ENCODE assay signal across 8 mouse cellular contexts in genomic region chr17:17178757-17179413, GRCm38 (mm10). TPM values are rescaled to one million over a fixed set of nuclear protein-coding genes. Genes with fewer than 3 reads are reported as not detected.
A peak's percentile ranks its signal among the peaks of the same experiment; 100 is the strongest.
DNase-seq lines count a peak whose midpoint lies in the region; ATAC-seq and TF ChIP-seq lines count a peak whose summit lies in the region.
"Not testable (repeated sequence)": the region's sequence is repeated elsewhere in the genome, so short reads cannot be mapped to it uniquely, and the experiment has no call there.

No protein-coding gene starts in this region.

- H3K27me3 ChIP-seq in G1E (ENCODE audit: insufficient read depth, low read length); forebrain, embryonic 11.5 days (ENCODE audit: control insufficient read depth, insufficient read depth, low read length); heart, embryonic 13.5 days (replicated peaks); hindbrain, embryonic 16.5 days (replicated peaks; ENCODE audit: control insufficient read depth, insufficient read depth, low read length); limb, embryonic 11.5 days (ENCODE audit: control insufficient read depth, insufficient read depth, low read length); liver, postnatal 0 days (ENCODE audit: insufficient read depth, low read length); midbrain, embryonic 14.5 days (ENCODE audit: control insufficient read depth, insufficient read depth, low read length); stomach, embryonic 14.5 days (ENCODE audit: control insufficient read depth, insufficient read depth, low read length): not testable (repeated sequence)

- not testable (repeated sequence) for H3K4me3 ChIP-seq in G1E (ENCODE audit: low read depth, low read length); forebrain, embryonic 11.5 days (ENCODE audit: low read depth, low read length); heart, embryonic 13.5 days; hindbrain, embryonic 16.5 days (ENCODE audit: low read length); limb, embryonic 11.5 days (ENCODE audit: low read depth, low read length); liver, postnatal 0 days (ENCODE audit: low read depth, low read length); midbrain, embryonic 14.5 days (replicated peaks; ENCODE audit: low read depth, low read length); stomach, embryonic 14.5 days (ENCODE audit: low read depth, low read length)

- not testable (repeated sequence) for TF ChIP-seq CTCF in G1E (IDR thresholded peaks at IDR 0.05; ENCODE audit: low read depth, low read length); liver, postnatal 0 days (IDR thresholded peaks at IDR 0.05; ENCODE audit: low read depth)

- no CpG with 5 or more reads among the region's 8 CpGs for WGBS in forebrain, embryonic 11.5 days
- no CpG with 5 or more reads among the region's 8 CpGs for whole genome bisulfite sequencing in heart, embryonic 13.5 days
- no CpG with 5 or more reads among the region's 8 CpGs for WGBS in hindbrain, embryonic 16.5 days
- no CpG with 5 or more reads among the region's 8 CpGs for WGBS in limb, embryonic 11.5 days
- no CpG with 5 or more reads among the region's 8 CpGs for WGBS in liver, postnatal 0 days (ENCODE audit: insufficient replicate concordance)
- WGBS in midbrain, embryonic 14.5 days = no CpG with 5 or more reads among the region's 8 CpGs
- no CpG with 5 or more reads among the region's 8 CpGs for WGBS in stomach, embryonic 14.5 days

- peak; percentile 100 for ATAC-seq in G1E (ENCODE audit: extremely low read depth, insufficient number of reproducible peaks, low FRiP score, poor library complexity, severe bottlenecking)
- peak; percentile 100 for ATAC-seq in forebrain, embryonic 11.5 days (replicated peaks; ENCODE audit: low FRiP score)
- peak; percentile 61 for ATAC-seq in heart, embryonic 13.5 days (ENCODE audit: extremely low read depth, insufficient number of reproducible peaks, low FRiP score, low TSS enrichment)
- peak; percentile 100 for ATAC-seq in hindbrain, embryonic 16.5 days
- ATAC-seq in limb, embryonic 11.5 days (ENCODE audit: insufficient number of reproducible peaks, low FRiP score, low TSS enrichment, low read depth) = peak; percentile 90
- ATAC-seq in liver, postnatal 0 days = peak; percentile 100
- peak; percentile 94 for ATAC-seq in midbrain, embryonic 14.5 days (ENCODE audit: low FRiP score, low TSS enrichment)
- ATAC-seq in stomach, embryonic 14.5 days (ENCODE audit: insufficient number of reproducible peaks, insufficient read depth, low FRiP score, low read depth) = peak; percentile 96

- not testable (repeated sequence) for H3K4me2 ChIP-seq in forebrain, embryonic 11.5 days (ENCODE audit: low read depth, low read length, severe bottlenecking); heart, embryonic 13.5 days; hindbrain, embryonic 16.5 days (ENCODE audit: low read length); limb, embryonic 11.5 days (ENCODE audit: low read depth, severe bottlenecking); liver, postnatal 0 days (ENCODE audit: low read depth, low read length); midbrain, embryonic 14.5 days (ENCODE audit: low read length); stomach, embryonic 14.5 days (replicated peaks; ENCODE audit: low read depth, low read length)

- not testable (repeated sequence) for H3K36me3 ChIP-seq in G1E (replicated peaks); forebrain, embryonic 11.5 days (ENCODE audit: control insufficient read depth, insufficient read depth, low read length); heart, embryonic 13.5 days; hindbrain, embryonic 16.5 days (ENCODE audit: control insufficient read depth, insufficient read depth, low read length); limb, embryonic 11.5 days (ENCODE audit: control insufficient read depth, insufficient read depth, low read length); liver, postnatal 0 days (replicated peaks; ENCODE audit: insufficient read depth, low read length); midbrain, embryonic 14.5 days (ENCODE audit: control insufficient read depth, insufficient read depth, low read length); stomach, embryonic 14.5 days (ENCODE audit: control insufficient read depth, insufficient read depth, low read length)

- H3K4me1 ChIP-seq in G1E (ENCODE audit: insufficient read depth, low read depth, low read length); forebrain, embryonic 11.5 days (replicated peaks; ENCODE audit: control insufficient read depth, insufficient read depth, low read length); heart, embryonic 13.5 days; hindbrain, embryonic 16.5 days (ENCODE audit: control insufficient read depth, insufficient read depth, low read depth, low read length); limb, embryonic 11.5 days (ENCODE audit: control insufficient read depth, insufficient read depth, low read length); liver, postnatal 0 days (ENCODE audit: insufficient read depth); midbrain, embryonic 14.5 days (ENCODE audit: control insufficient read depth, insufficient read depth, low read length); stomach, embryonic 14.5 days (ENCODE audit: control insufficient read depth, insufficient read depth, low read length): not testable (repeated sequence)

- not testable (repeated sequence) for H3K9ac ChIP-seq in forebrain, embryonic 11.5 days (ENCODE audit: low read length); heart, embryonic 13.5 days; hindbrain, embryonic 16.5 days (ENCODE audit: low read depth, low read length); limb, embryonic 11.5 days (ENCODE audit: low read length); liver, postnatal 0 days (replicated peaks); midbrain, embryonic 14.5 days (replicated peaks; ENCODE audit: low read length); stomach, embryonic 14.5 days (replicated peaks; ENCODE audit: low read depth, low read length)

- TF ChIP-seq EP300 in liver, postnatal 0 days (IDR thresholded peaks at IDR 0.05; ENCODE audit: low read depth) = not testable (repeated sequence)

- not testable (repeated sequence) for H3K9me3 ChIP-seq in G1E (replicated peaks); forebrain, embryonic 11.5 days (ENCODE audit: control insufficient read depth, low read length); heart, embryonic 13.5 days; hindbrain, embryonic 16.5 days (ENCODE audit: control insufficient read depth, low read length); limb, embryonic 11.5 days (ENCODE audit: control insufficient read depth, low read length); liver, postnatal 0 days (ENCODE audit: low read length); midbrain, embryonic 14.5 days (ENCODE audit: control insufficient read depth, low read length); stomach, embryonic 14.5 days (ENCODE audit: control insufficient read depth, low read depth, low read length)

- DNase-seq in G1E (ENCODE audit: low spot score); forebrain, embryonic 11.5 days (ENCODE audit: low spot score); limb, embryonic 11.5 days (ENCODE audit: low spot score); liver, postnatal 0 days; midbrain, embryonic 14.5 days: not testable (repeated sequence)

- H3K27ac ChIP-seq in forebrain, embryonic 11.5 days (ENCODE audit: low read depth, low read length); heart, embryonic 13.5 days (replicated peaks); hindbrain, embryonic 16.5 days (ENCODE audit: low read depth, low read length); limb, embryonic 11.5 days (replicated peaks; ENCODE audit: low read depth, low read length); liver, postnatal 0 days (ENCODE audit: low read depth); midbrain, embryonic 14.5 days (replicated peaks; ENCODE audit: low read depth, low read length); stomach, embryonic 14.5 days (ENCODE audit: low read length): not testable (repeated sequence)

RNA-seq across cellular contexts. Expression of gene Zfp97, which starts 57.7 kb away (rescaled TPM):
- total RNA-seq in G1E (2014; fragmentation: Nextera tagmentation) (24.7 and 26.3 TPM in 2 replicates), G1E (2017) (13.9 and 19.3 TPM in 2 replicates)
- polyA plus RNA-seq in G1E (2012) = 0.37 and 0.66 TPM in 2 replicates
- 5.2 and 5.5 TPM in 2 replicates for polyA plus RNA-seq in forebrain, embryonic 11.5 days (2014; fragmentation: Nextera tagmentation; extraction: Ambion mirVana)
- polyA plus RNA-seq in heart, embryonic 13.5 days (2015; fragmentation: Nextera tagmentation; extraction: Ambion mirVana) = 5.1 and 5.3 TPM in 2 replicates
- polyA plus RNA-seq in hindbrain, embryonic 16.5 days (2015; fragmentation: Nextera tagmentation; extraction: Ambion mirVana) = 4.0 and 4.2 TPM in 2 replicates
- polyA plus RNA-seq in limb, embryonic 11.5 days (2014; fragmentation: Nextera tagmentation; extraction: Ambion mirVana) = 4.7 and 6.0 TPM in 2 replicates
- polyA plus RNA-seq in liver, postnatal 0 days (2015; fragmentation: Nextera tagmentation; extraction: Ambion mirVana) = 1.7 and 1.8 TPM in 2 replicates
- 4.7 and 5.4 TPM in 2 replicates for polyA plus RNA-seq in midbrain, embryonic 14.5 days (2014; fragmentation: Nextera tagmentation; extraction: Ambion mirVana)
- polyA plus RNA-seq in stomach, embryonic 14.5 days (2014; fragmentation: Nextera tagmentation; extraction: Ambion mirVana) = 6.9 and 7.1 TPM in 2 replicates
